Mouse (Mus musculus): ENCODE measurements around the gene Tnk2. TPM values are rescaled to one million over a fixed set of nuclear protein-coding genes. Genes with fewer than 3 reads are reported as not detected.
A peak's percentile ranks its signal among the peaks of the same experiment; 100 is the strongest.

Tnk2 gene
- total and polyA plus RNA-seq, 2 experiments: 1.9 to 35.7 TPM

DNA sequence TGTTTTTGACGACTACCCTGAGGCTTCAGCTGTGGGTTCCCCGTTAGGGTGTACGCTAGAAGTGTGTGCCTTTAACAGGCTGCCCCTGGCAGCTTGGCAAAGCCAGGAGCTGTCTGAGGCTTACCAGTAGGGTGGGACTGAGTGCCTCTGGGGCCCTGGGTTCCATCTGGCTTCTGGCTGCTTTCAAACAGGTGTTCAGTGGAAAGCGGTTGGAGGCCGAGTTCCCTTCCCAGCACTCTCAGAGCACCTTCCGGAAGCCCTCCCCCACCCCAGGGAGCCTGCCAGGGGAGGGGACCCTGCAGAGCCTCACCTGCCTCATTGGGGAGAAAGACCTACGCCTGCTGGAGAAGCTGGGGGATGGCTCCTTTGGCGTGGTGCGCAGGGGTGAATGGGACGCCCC is 24.4 kb downstream of the Tnk2 start:
- Histone ChIP-seq H3K9ac (ENCODE audit: low read depth, low read length) (no peak overlapping the region), H3K79me2 (ENCODE audit: control insufficient read depth, insufficient read depth, low read length) (no peaks in the 10 kb centered on the region), H3K4me3 (ENCODE audit: insufficient read depth, low read depth, low read length) (no peak overlapping the region), H3K36me3 (ENCODE audit: control insufficient read depth, insufficient read depth, low read length) (no peaks in the 10 kb centered on the region), H3K4me1 (ENCODE audit: control insufficient read depth, insufficient read depth, low read length) (peaks cover 28% of the 10 kb centered on the region), H3K27me3 (ENCODE audit: control insufficient read depth, insufficient read depth, low read length) (no peaks in the 10 kb centered on the region), H3K27ac (replicated peaks; ENCODE audit: insufficient read depth, low read depth, low read length) (no peak overlapping the region)
- DNase-seq (ENCODE audit: extremely low read depth, low read depth, low spot score): no peak
- no peak for TF ChIP-seq CTCF (IDR thresholded peaks at IDR 0.05; ENCODE audit: low read depth, low read length)
- no peak for TF ChIP-seq POLR2A (IDR thresholded peaks at IDR 0.05; ENCODE audit: extremely low read depth, insufficient read depth, low read length)
- 92% methylated on average over 10 of the region's 10 CpGs for WGBS

DNA sequence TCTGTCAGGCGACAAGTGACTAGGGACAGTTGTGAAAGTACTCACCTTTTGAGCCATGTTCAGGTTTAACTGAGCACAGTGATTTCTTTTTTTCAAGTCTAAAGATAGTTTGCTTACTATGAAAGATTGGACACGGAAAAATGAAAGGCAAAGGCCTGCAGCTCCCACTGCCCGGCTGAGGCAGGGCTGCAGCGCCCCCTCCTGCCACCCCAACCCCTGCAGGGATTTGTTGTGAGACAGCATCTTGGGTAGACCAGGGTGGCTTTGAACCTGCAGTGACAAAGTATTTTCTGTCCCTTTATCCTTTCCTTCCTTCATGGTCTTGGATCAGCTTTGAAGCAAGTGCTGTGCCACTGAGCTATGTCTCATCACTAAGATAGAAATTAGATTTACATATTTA is 24.8 kb downstream of the Tnk2 start:
- no peak overlapping the region for H3K27ac ChIP-seq (replicated peaks; ENCODE audit: insufficient read depth, low read depth, low read length)
- TF ChIP-seq CTCF (IDR thresholded peaks at IDR 0.05; ENCODE audit: low read depth, low read length) (peak; percentile 44), POLR2A (IDR thresholded peaks at IDR 0.05; ENCODE audit: extremely low read depth, insufficient read depth, low read length) (no peak)

DNA sequence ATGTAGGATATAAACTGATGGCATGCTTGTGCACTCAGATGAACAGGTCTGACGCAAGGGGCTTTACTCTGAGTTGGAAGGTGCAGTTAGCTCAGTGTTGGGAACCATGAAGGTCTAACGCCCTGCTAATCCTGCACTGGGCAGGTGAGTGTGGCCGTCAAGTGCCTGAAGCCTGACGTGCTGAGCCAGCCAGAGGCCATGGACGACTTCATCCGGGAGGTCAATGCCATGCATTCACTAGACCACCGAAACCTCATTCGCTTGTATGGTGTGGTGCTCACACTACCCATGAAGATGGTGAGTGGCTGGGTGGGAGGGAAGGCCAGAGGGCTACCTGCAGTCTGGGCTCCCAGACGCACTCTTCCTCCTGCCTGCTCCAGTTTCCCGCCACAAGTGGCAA is 25.6 kb downstream of the Tnk2 start:
- Histone ChIP-seq H3K79me2 (ENCODE audit: control insufficient read depth, insufficient read depth, low read length) (peaks cover 4% of the 10 kb centered on the region; the same call in 1 of the 2 replicates), H3K9ac (ENCODE audit: low read depth, low read length) (no peak overlapping the region), H3K36me3 (ENCODE audit: control insufficient read depth, insufficient read depth, low read length) (no peaks in the 10 kb centered on the region), H3K4me1 (ENCODE audit: control insufficient read depth, insufficient read depth, low read length) (peaks cover 35% of the 10 kb centered on the region), H3K27me3 (ENCODE audit: control insufficient read depth, insufficient read depth, low read length) (no peaks in the 10 kb centered on the region), H3K4me3 (ENCODE audit: insufficient read depth, low read depth, low read length) (no peak overlapping the region), H3K27ac (replicated peaks; ENCODE audit: insufficient read depth, low read depth, low read length) (no peak overlapping the region)
- no peak for DNase-seq (ENCODE audit: extremely low read depth, low read depth, low spot score)
- TF ChIP-seq CTCF (IDR thresholded peaks at IDR 0.05; ENCODE audit: low read depth, low read length) (no peak), POLR2A (IDR thresholded peaks at IDR 0.05; ENCODE audit: extremely low read depth, insufficient read depth, low read length) (no peak)
- WGBS: 94% methylated on average over 10 of the region's 10 CpGs

More for the DNA sequence above, 24.8 kb downstream of the Tnk2 start:
- no peak for DNase-seq (ENCODE audit: extremely low read depth, low read depth, low spot score)
- H3K27me3 ChIP-seq (ENCODE audit: control insufficient read depth, insufficient read depth, low read length): no peaks in the 10 kb centered on the region
- no peak overlapping the region for H3K4me3 ChIP-seq (ENCODE audit: insufficient read depth, low read depth, low read length)
- H3K79me2 ChIP-seq (ENCODE audit: control insufficient read depth, insufficient read depth, low read length): no peaks in the 10 kb centered on the region
- no peak overlapping the region for H3K9ac ChIP-seq (ENCODE audit: low read depth, low read length)
- peaks cover 31% of the 10 kb centered on the region for H3K4me1 ChIP-seq (ENCODE audit: control insufficient read depth, insufficient read depth, low read length)
- H3K36me3 ChIP-seq (ENCODE audit: control insufficient read depth, insufficient read depth, low read length): no peaks in the 10 kb centered on the region
- WGBS: 89% methylated on average over 4 of the region's 4 CpGs

DNA sequence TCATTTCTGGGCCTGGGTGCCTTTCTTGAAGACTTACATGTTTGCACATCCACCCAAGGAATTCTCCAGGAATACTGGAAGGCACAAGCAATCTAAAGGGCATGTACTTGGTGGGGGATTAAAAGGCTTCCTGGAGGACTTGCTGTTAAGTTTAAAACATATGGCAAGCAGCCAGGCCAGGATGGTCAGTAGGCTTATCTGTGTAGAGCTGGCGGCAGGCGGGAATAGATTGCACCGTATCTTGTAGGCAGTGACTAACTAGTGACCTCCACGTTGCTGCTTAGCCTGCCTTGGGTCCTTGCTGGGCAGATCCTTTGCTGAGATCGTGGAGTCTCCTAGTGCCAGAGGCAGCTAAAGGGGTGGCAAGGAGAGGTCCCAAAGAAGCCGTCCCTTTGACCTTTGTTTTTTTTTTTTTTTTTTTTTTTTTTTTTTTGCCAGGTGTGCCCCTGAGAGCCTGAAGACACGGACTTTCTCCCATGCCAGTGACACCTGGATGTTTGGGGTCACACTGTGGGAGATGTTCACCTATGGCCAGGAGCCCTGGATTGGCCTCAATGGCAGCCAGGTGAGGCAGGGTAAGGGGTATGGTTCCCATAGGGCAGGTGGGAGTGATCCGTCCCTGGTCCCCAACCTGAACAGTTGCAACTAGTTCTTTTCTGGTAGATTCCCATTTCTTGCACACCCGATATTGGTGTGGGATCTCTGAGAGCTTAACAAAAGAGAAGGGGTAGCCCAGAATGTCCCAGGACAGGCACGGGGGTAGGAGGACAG is 26.9 kb downstream of the Tnk2 start:
- Histone ChIP-seq H3K9ac (ENCODE audit: low read depth, low read length) (no peak overlapping the region), H3K4me3 (ENCODE audit: insufficient read depth, low read depth, low read length) (no peak overlapping the region), H3K79me2 (ENCODE audit: control insufficient read depth, insufficient read depth, low read length) (peaks cover 6% of the 10 kb centered on the region; the same call in 1 of the 2 replicates), H3K36me3 (ENCODE audit: control insufficient read depth, insufficient read depth, low read length) (no peaks in the 10 kb centered on the region), H3K4me1 (ENCODE audit: control insufficient read depth, insufficient read depth, low read length) (peaks cover 35% of the 10 kb centered on the region), H3K27me3 (ENCODE audit: control insufficient read depth, insufficient read depth, low read length) (no peaks in the 10 kb centered on the region), H3K27ac (replicated peaks; ENCODE audit: insufficient read depth, low read depth, low read length) (no peak overlapping the region)
- TF ChIP-seq POLR2A (IDR thresholded peaks at IDR 0.05; ENCODE audit: extremely low read depth, insufficient read depth, low read length): no peak
- TF ChIP-seq CTCF (IDR thresholded peaks at IDR 0.05; ENCODE audit: low read depth, low read length): no peak
- 70% methylated on average over 10 of the region's 10 CpGs for WGBS
- no peak for DNase-seq (ENCODE audit: extremely low read depth, low read depth, low spot score)

DNA sequence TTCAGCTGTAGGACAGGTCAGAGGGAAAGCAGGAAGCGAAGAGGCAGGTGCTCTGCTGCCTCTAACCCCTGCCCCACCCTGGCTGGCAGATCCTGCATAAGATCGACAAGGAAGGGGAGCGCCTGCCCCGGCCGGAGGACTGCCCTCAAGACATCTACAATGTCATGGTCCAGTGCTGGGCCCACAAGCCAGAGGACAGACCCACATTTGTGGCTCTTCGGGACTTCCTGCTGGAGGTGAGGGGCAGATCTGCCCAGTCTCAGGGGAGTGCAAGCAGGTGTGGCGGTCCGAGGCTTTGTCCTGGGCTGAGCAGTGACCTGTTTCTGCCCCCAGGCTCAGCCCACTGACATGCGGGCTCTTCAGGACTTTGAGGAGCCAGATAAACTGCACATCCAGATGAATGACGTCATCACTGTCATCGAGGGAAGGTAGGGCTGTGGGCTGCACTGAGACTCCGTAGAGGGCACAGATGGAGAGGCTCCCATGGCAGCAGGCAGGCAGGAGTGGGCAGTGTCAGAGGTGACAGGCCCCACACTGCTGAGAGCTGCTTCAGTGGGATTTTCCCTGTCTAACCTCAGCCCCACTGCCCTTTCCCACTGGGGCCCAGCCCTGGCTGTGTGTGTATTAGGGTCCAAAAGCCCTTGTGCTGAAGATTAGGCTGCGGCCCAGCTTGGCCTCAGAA is 27.7 kb downstream of the Tnk2 start:
- no peak for DNase-seq (ENCODE audit: extremely low read depth, low read depth, low spot score)
- Histone ChIP-seq H3K9ac (ENCODE audit: low read depth, low read length) (no peak overlapping the region), H3K79me2 (ENCODE audit: control insufficient read depth, insufficient read depth, low read length) (peaks cover 6% of the 10 kb centered on the region; the same call in 1 of the 2 replicates), H3K36me3 (ENCODE audit: control insufficient read depth, insufficient read depth, low read length) (peaks cover 3% of the 10 kb centered on the region; the same call in 1 of the 2 replicates), H3K4me3 (ENCODE audit: insufficient read depth, low read depth, low read length) (no peak overlapping the region), H3K4me1 (ENCODE audit: control insufficient read depth, insufficient read depth, low read length) (peaks cover 27% of the 10 kb centered on the region), H3K27me3 (ENCODE audit: control insufficient read depth, insufficient read depth, low read length) (no peaks in the 10 kb centered on the region), H3K27ac (replicated peaks; ENCODE audit: insufficient read depth, low read depth, low read length) (no peak overlapping the region)
- TF ChIP-seq CTCF (IDR thresholded peaks at IDR 0.05; ENCODE audit: low read depth, low read length): no peak
- TF ChIP-seq POLR2A (IDR thresholded peaks at IDR 0.05; ENCODE audit: extremely low read depth, insufficient read depth, low read length): no peak
- WGBS: 94% methylated on average over 13 of the region's 13 CpGs

All from liver, adult 2 months (tissue).